Mouse (Mus musculus): ENCODE measurements around the gene Rnf115. TPM values are rescaled to one million over a fixed set of nuclear protein-coding genes. Genes with fewer than 3 reads are reported as not detected.
"Not testable (repeated sequence)": the region's sequence is repeated elsewhere in the genome, so short reads cannot be mapped to it uniquely, and the experiment has no call there.

The Rnf115 gene
- total RNA-seq (2021): 10 to 100 TPM; 37.0 to 39.7 TPM
- long read RNA-seq, experiment 1, transcript Rnf115-201 (9 exons, 2,209 nt): major isoform, 18 of 22 reads
- long read RNA-seq, experiment 1, partial matches to known transcripts: 2 of 22 reads
- long read RNA-seq, experiment 1, other reads (novel, unspliced or antisense): 2 of 22 reads
- long read RNA-seq, experiment 2, transcript Rnf115-201 (9 exons, 2,209 nt): major isoform, 53 of 63 reads
- long read RNA-seq, experiment 2, partial matches to known transcripts: 0 of 63 reads
- long read RNA-seq, experiment 2, other reads (novel, unspliced or antisense): 9 of 63 reads

DNA sequence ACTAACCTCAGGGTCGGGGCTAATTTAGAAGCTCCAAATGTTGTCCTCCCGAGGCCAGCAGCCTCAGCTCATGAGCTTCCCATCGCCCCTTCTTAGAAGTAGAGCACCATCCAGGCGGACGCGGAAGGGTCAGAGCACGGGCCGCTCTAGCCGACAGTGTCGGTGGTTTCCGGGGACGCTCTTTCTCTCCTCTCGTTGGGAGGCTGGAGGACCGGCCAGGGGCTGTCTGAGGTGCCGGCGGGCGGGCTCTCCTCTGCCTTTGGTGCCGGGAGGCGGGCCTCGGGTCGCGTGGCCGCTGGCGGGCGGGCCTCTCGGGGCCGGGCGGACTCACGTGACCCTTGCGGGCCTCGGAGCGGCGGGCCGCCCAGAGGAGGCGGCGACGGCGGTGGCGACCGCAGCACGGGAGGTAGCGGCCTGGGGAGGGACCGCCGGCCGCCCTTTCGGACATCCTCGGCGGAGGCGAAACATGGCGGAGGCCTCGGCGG is at the start of gene Rnf115, which contains the start of gene Polr3c:
TSS of gene Rnf115 (plus strand) at position 322 of the 485 bp plus-strand sequence.
TSS of gene Polr3c (minus strand) at position 286 of the 485 bp plus-strand sequence.
- DNase-seq (ENCODE audit: low spot score in 2 of 2): peak; percentile 84 to 94

DNA sequence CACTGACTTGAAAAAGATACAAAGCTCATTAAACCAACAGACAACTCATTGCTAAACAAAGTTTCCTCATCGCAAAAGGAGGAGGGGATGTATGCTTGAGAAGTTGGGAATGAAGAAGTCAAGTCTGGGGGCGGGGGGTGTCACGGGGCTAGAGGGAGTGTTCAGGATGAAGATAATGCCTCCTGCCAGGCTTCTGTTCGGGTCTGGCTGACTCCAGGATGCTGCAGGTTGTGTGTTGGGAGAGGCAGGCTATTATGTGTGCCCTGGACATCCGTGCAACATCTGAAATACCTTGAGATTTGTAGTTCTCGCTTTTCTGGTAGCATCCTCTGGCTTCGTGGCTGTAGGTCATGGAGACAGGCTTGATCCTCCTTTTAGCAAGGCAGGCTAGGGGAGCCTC is 49.0 kb upstream of the Rnf115 start:
- DNase-seq (ENCODE audit: low spot score in 2 of 2): no peak

DNA sequence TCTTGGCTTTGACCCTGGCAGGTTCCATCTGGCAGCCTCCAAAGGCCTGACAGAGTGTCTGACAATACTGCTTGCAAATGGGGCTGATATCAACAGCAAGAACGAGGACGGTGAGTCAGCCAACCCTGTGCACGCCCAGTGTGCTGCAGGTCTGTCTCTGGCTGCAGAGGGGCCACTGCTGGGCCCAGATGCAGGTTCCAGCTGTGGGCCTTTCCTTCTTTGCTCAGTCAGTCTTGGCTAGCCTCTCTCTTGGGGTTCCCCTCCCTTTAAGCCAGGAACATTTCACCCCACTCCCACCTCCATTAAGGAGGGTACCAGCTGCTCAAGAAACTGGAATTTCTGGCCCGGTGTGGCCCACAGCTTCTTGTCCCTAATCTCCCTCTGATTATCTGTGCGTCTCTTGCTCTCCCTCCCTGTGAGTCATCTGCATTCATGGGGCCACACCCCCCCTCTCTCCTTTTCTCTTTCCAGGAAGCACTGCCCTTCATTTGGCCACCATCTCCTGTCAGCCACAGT is 48.2 kb upstream of the Rnf115 start:
- no peak for DNase-seq (ENCODE audit: low spot score in 2 of 2)

DNA sequence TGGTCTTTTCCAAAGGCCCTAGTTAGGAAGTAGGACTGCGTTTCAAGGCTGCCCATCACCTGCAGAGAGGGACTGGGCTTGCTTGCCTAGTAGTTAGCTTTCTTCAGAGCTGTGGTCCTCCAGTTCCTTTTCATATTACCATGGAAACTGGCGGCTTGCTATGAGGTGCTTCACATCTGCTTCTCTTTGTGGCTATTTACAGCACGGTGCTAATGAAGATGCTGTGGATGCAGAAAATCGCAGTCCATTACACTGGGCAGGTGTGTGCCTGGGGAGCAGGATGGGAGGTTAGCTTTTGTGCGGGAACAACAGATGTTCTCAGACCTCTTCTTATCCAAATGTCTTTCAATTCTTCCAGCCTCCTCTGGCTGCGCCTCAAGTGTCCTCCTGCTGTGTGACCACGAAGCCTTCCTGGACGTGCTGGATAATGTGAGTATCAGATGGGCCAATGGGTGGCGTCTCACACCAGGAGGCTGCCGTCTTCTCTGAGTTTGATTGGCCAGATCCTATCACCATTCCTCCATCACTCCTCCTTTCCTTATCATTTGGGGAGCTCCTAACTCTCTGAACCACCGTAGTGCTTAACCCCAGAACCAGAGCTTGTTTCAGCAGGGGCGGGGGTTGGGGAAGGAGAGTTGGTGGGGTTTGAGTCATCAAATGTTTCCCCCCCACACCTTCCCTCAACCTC is 47.1 kb upstream of the Rnf115 start:
- DNase-seq (ENCODE audit: low spot score in 2 of 2): no peak

DNA sequence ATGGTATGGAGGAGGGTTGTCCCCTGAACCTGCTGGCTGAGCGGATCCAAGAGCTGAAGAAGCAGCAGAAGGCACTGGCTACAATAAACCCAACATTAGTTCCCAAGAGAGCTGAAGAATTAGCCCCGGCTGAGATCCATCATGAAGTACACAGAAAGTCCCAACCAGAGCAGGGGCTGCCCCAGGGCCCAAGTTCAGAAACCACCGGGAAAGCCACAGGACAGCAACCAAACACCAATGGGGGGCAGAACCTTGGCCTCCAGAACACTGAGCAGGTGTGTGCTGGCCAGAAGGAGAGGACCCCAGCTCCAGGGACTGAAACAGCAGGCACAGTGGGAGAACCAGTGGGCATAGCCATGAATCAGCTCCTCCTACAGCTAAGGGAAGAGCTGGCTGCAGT is 44.0 kb upstream of the Rnf115 start:
- no peak for DNase-seq (ENCODE audit: low spot score in 2 of 2)

DNA sequence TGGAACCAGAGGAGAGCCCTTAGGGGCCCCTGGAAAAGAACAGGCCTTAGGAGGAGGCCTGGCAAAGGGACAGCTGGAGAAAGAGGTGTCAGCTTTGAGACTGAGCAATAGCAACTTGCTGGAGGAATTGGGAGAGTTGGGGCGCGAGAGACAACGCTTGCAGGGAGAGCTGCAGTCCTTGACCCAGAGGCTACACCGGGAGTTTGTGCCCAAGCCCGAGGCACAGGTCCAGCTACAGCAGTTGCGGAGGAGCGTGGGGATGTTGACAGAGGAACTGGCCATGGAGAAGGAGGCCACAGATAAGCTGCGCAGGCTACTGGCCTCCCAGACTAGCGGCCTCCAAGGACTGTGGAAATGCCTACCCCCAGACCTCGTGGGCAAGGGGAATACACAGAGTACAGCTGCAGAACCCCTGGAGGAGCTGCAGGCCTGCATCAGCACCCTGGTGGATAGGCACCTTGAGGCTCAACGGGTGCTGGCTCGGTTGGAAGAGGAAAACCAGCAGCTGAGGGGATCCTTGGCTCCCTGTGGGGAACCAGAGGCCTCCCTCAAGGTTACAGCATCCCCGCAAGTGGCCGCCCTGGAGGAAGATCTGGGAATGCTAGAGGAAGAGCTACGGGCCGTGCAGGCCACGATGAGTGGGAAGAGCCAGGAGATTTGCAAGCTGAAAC is 43.2 kb upstream of the Rnf115 start:
- DNase-seq (ENCODE audit: low spot score in 2 of 2): no peak

DNA sequence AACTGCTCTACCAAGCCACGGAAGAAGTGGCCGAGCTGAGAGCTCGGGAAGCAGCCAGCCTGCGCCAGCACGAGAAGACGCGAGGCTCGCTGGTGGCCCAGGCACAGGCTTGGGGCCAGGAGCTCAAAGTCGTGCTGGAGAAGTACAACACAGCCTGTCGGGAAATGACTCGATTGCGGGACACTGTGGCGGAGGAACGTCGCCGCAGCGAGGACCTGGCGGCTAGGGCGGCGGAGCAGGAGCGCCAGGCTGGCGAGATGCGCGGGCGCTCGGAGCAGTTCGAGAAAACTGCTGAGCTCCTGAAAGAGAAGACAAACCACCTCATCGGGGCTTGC is 42.7 kb upstream of the Rnf115 start:
- DNase-seq (ENCODE audit: low spot score in 2 of 2): no peak

DNA sequence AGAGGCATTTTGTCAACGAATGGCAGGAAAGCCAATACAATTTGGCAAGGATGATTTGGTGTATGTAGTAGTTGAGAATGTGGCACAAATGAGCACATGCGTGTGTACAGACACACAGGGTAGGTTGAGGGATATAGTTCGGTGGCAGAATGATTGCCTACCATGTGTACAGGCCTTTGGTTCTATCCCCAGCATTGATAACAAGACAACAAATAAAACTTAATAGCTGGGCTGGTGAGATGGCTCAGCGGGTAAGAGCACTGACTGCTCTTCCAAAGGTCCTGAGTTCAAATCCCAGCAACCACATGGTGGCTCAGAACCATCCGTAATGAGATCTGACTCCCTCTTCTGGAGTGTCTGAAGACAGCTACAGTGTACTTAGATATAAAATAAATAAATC is 41.4 kb upstream of the Rnf115 start:
- DNase-seq (ENCODE audit: low spot score in 2 of 2): not testable (repeated sequence)

DNA sequence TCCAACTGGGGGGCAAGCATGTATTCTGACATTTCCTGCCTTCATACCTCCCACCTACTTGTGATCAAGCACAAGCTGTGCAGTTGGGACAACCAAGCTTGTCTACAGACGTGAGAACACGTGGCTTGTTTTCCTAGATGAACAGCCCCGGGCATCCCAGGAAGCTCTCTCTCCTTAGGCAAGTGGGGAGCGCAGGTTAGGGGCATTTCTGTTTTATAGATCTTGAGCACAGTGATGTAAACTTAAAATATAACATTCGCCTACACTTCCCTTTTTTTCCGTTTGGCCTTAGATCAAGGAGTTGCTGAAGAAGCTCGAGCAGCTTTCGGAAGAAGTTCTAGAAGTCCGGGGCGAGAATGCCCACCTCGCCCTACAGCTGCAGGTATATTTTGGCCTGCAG is 38.6 kb upstream of the Rnf115 start:
- no peak for DNase-seq (ENCODE audit: low spot score in 2 of 2)

DNA sequence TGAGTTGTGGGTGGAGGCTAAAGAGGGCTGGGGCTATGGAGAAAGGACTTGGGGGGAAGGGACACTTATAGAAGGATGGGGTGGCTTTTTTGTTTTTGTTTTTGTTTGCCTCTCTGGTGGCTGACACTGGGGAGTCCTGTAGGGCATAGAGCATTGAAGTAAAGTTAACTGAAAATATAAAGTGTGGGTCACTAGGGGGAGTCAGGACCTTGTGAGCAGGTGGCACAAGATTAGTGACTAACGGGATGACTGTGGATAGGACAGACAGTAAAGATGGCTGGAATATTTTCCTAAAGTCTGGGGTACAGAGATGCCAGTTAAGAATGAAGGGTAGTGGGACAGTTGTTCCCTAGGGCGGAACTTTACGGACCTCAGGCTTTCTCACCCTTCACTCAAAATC is 37.2 kb upstream of the Rnf115 start:
- no peak for DNase-seq (ENCODE audit: low spot score in 2 of 2)

DNA sequence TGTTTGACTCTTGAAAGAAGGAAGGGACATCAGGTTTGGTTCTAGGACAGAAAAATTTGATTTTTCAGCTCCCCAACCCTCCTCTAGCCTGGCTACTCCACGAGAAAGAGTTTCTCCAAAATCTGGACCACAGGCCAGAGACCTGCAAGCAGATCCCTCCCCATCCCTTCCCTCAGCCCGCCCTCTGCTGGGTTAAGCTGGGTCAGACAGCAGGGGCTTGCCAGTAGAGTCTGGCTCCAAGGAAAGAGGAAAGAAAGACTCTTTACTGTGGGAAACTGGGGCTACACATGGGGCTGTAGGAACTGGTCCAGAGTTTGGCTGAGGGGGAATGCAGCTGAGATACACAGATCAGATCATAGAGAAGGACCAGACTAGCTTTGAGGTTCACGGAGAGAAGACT is 35.0 kb upstream of the Rnf115 start:
- no peak for DNase-seq (ENCODE audit: low spot score in 2 of 2)

DNA sequence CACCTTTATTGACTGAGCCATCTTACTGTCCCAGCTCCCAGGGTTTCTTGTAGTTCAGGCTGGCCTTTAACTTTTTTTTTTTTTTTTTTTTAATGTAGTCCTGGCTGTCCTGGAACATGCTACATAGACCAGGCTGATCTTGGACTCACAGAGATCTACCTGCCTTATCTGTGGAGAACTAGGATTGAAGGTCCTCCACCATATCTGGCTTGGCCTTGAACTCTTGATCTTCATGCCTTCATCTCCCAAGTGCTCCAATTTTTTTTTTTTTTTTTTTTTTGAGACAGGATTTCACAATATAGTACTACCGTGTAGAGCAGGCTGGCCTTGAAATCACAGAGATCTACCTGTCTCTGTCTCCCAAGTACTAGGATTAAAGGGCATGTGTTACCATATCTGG is 33.9 kb upstream of the Rnf115 start:
- DNase-seq (ENCODE audit: low spot score in 2 of 2): no peak

DNA sequence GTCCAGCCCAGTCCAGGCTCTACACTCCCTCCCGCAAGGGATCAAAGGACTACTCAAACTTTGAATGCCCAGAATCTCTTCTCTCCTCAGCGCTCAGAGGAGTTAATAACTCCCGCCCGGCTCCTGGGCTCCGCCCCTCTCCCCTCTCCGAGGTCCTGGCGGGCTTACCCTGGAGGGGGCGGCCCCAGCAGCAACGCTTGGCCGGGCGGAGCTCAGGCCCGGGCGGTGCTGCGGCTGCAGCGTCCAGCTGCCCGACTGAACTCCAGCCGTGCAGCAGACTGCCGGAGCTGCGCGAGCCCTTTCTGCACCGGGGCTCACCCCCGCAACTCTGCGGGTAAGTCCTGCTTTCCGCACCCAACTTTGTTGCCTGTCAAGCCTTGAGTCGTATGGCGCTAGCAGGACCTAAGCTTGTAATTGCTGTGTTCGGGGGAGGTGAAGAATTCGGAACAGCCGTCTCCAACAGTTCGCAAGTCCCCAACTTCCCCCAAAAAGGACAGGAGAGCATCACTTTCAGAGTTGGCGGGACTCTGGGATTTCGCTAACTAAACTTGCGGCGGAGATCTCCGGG is 31.2 kb upstream of the Rnf115 start, which contains the start of gene Pias3:
TSS of gene Pias3 (plus strand) at position 187 of the 568 bp plus-strand sequence.
- peak; percentile 64 to 74 for DNase-seq (ENCODE audit: low spot score in 2 of 2)

DNA sequence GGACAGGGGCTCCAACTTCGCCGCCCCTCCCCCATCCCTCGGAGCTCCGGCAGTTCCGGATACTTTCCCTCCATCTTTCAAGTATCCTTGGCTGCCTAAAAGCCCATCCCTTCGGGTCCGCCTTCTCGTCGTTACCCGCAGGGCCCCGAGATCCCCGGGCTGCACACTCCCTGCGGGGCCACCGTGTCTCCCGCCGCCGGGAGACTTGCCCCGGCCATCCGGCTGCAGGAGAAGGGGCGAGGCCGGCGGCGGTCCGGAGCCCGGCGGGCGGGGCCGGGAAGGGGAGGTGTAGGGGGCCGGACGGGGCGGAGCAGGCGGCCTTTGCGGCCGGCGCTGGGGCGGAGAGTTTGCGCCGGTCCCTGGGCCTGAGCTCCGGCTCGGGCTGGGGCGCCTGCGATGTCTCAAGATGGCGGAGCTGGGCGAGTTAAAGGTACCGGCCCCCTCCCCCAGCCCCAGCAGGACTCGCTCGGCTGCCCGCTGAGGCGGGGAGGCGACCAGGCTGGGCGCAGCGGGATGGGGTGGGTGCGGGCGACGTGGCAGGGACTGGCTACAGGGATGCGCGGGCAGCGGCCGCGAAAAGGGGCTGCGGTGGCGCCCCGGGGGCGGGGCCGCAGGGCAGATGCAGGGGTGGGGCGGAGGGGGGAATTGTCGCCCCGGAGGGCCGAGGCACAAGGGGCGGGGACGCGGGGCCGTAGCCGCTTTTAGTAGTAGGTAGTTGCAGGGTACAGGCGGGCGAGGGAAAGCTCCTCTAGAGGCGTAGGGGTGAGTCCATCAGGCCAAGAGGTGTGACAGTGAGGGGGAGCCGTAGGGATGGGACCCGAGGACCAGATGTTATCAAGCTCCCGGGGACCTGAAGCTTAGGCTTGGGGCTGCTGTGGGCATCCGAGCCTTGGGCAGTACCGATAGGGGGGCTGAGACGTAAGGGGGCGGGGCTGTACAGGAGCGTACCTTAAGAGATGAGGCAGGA is 30.4 kb upstream of the Rnf115 start:
- peak; percentile 83 to 84 for DNase-seq (ENCODE audit: low spot score in 2 of 2)

DNA sequence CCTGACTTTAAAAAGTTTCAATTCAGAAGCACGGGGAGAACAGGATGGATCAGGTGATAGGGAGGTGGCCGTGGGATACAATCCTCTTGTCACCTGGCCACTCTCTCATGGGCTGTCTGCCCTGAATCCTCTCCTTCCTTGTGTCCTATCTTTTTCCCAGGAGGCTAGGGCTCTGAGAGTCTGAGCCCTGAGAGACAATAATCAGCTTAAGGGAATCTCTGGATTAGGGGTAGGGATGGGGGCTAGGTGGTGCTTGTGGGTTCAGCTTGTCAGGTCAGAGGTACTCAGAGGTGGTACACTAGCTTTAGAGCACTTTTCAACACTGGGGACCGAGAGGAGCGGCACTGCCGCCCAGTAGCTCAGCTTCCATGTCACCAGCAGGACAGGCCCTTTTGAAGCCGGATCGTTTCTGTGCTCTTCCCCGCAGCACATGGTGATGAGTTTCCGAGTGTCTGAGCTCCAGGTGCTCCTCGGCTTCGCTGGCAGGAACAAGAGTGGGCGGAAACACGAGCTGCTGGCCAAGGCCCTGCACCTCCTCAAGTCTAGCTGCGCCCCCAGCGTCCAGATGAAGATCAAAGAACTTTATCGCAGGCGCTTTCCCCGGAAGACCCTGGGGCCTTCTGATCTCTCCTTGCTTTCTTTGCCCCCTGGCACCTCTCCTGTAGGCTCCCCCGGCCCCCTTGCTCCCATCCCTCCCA is 28.3 kb upstream of the Rnf115 start:
- no peak for DNase-seq (ENCODE audit: low spot score in 2 of 2)

DNA sequence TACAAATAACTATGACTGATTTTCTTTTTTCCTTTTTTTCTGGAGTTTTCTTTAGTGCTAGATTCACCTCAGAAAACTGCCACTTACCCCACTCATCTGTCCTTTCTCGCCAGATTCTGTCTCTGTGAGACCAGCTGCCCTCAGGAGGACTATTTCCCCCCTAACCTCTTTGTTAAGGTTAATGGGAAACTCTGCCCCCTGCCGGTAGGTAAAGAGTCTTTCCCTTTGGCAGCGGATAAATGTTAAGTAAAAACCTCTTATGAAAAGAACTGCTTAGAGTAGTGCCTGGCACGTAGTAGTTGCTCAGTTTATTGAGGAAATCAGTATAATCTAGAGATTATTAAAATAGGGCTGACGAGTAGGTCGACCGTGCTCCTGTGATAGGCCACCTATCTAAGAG is 27.1 kb upstream of the Rnf115 start:
- no peak for DNase-seq (ENCODE audit: low spot score in 2 of 2)

DNA sequence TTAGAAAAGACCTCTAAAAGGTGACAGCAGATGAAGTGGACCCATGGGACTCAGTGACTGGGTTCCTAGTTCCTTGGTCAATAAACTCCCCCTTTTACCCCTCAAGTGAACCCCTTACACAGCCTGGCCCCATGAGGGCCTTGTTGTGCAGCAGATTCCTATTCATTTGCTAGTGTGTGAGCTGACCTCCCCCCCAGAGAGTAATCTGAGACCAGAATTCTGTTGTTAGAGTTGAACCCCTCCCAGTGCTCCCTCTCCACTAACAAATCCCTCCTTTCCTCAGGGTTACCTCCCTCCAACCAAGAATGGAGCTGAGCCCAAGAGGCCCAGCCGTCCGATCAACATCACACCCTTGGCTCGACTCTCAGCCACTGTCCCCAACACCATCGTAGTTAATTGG is 26.5 kb upstream of the Rnf115 start:
- no peak for DNase-seq (ENCODE audit: low spot score in 2 of 2)

DNA sequence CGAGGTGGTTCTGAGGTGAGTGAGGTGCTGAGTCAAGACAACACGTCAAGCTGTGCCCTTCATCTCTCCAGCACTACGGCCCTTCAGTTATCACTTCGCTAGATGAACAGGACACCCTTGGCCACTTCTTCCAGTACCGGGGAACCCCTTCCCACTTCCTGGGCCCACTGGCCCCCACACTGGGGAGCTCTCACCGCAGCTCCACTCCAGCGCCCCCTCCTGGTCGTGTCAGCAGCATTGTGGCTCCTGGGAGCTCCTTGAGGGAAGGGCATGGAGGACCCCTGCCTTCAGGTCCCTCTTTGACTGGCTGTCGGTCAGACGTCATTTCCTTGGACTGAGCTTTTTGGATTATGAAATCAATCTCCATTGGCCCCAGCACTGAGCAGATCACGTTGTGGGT is 22.7 kb upstream of the Rnf115 start:
- DNase-seq (ENCODE audit: low spot score in 2 of 2): no peak

DNA sequence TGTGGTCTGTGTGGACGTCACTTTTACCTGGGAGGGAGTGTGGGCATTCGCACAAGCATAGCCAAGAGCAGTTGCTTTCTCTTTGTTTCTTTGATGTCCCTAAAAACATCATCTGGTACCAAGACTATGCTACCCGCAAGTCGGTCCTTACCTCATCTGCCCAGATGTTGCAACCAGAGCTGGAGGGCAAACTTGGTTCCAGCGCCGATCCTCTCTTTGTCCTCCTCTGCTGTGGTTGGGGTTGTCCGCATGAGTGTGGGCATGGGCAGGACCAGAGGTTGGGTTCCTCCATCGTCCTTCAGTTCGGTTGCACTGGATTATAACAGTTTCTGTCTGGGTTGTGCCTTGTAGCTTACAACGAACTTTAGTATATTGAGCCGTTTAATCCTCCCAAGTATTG is 21.2 kb upstream of the Rnf115 start:
- no peak for DNase-seq (ENCODE audit: low spot score in 2 of 2)

DNA sequence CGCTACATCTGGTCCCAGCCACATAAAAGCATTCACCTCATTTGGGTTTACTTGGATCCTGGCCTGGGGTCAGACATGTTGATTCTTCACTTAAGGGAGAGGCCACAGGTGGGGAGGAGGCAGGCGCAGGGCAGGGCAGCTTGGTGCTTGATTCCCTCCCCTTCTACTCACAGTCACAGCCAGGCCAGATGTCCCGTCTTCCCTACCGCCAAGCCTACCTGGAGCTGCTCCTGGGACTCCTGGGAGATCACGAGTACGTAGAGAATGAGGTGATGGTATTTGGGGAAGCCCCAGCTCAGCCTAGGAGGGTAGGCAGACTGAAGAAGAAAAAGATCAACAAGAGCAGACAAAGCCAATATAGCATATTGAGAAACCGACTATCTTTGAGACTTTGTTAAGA is 20.5 kb upstream of the Rnf115 start:
- DNase-seq (ENCODE audit: low spot score in 2 of 2): no peak
